Mouse (Mus musculus) limb, embryonic 12.5 days (tissue): ENCODE measurements around the gene 9530003J23Rik. TPM values are rescaled to one million over a fixed set of nuclear protein-coding genes. Genes with fewer than 3 reads are reported as not detected.

ENCODE experiments used
- polyA plus RNA-seq: library from polyadenylated mRNA; unstranded; fragments of >200 nt; fragmentation: Nextera tagmentation; extraction: Ambion mirVana; gene quantifications from 2 replicates; pipeline ENCODE4 v1.2.1, GENCODE M21; 2016

Gene 9530003J23Rik
- polyA plus RNA-seq, 1 experiment from 2014 or later, result not detected

Other genes starting within 250 kb of the 9530003J23Rik start
- 0.19 TPM in 2 replicates for gene Lrrc10, start 193.4 kb downstream of the 9530003J23Rik start, polyA plus RNA-seq
- 272 and 279 TPM in 2 replicates for gene Cct2, start 174.9 kb downstream of the 9530003J23Rik start, polyA plus RNA-seq
- 21.2 and 24.8 TPM in 2 replicates for gene Frs2, start 90.2 kb downstream of the 9530003J23Rik start, polyA plus RNA-seq
- 112 and 114 TPM in 2 replicates for gene Yeats4, start 14.2 kb downstream of the 9530003J23Rik start, polyA plus RNA-seq
- gene Lyz2, start 43.6 kb upstream of the 9530003J23Rik start, polyA plus RNA-seq, result 10.6 TPM in 2 replicates
- gene Lyz1, start 54.2 kb upstream of the 9530003J23Rik start, polyA plus RNA-seq, result not detected in 2 replicates
- gene Cpsf6, start 141.3 kb upstream of the 9530003J23Rik start, polyA plus RNA-seq, result 231 and 234 TPM in 2 replicates